Mouse (Mus musculus) c-Kit-negative CD71-positive TER-119-positive erythroid progenitor cells, embryonic 14.5 days (primary cell): ENCODE data around the gene Mrps27.
A peak's percentile ranks its signal among the peaks of the same experiment; 100 is the strongest.

Experiments
- DNase-seq: peaks from one replicate; pipeline ENCODE4 v3.0.0-alpha.2; 2013; ENCODE audit warnings: low read depth, low spot score

Gene Mrps27

DNA sequence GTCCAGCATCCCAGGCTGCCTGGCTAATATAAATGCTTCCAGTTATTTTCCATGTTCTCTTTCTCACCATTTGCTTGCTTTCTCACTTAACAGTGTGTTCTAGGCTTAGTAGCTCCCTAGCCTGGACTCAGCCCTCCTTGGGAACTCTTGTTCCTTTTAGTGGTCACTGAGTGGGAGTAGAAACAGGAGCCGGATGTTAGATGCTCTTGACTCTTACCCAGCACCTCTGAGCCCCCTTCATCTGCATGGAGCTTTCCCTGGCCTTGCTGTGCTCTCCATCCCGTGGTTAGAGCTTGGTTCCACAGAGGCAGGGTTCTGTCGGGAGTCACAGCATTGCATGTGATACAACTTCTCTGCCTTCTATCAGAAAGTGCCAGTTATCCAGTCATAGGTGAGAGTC is 7.0 kb downstream of the Mrps27 start:
- DNase-seq = no peak

DNA sequence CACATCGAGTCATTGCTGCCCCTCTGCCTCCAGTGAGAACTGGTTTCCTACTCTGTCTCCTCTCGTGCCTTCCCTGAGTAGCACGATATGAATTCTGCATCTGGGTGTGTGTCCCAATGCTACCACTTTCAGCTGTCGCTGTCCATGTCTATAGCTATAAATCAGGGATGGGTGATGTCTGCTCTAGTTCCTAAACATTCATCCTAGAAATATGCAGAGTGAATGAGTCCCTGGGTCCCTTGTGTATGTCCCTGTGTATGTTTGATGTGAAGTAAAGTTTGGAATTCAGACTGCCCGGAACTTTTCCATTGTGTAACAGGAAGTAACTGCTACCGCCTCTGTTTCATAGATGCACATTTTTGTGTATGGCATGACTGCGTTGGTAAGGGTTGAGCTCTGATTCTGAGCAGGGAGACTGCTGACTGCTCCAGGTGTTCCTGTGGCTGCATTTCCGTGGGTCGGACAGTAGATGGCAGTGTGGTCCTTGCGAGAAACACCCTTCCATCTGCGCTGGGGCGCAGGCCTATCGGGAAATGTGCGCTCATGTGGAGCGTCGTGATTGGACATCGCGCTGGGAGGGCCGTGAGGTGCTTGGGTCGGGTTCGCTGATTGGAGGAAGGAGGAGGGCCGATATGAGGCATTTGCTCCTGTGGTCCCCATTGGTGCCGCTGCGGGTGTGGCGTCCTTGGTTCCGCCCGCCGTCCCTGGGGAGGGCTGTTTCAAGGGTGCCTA is 8.3 kb downstream of the Mrps27 start:
- DNase-seq = peak; percentile 89

DNA sequence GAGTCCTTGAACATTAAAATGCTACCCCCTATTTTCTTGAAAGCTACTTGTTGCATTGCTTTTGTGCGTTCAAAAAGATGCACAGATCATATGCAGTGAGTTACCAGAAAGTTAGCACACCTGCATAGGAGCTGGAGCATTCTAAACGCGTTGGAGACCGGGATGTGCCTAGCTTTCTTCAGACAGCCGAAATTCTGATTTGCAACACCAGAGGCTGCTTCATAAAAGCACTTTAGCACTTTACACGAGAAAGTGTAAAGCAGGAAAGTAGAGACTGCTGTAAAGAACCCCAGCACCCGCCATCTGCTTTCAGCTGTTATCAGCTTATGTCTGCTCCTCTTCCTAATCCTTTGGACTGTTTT is 8.9 kb downstream of the Mrps27 start:
- DNase-seq = no peak

- DNase-seq = no peak
Observed at GRCm38 (mm10) chr13:99355072-99355471, 10.5 kb downstream of the Mrps27 start.

DNA sequence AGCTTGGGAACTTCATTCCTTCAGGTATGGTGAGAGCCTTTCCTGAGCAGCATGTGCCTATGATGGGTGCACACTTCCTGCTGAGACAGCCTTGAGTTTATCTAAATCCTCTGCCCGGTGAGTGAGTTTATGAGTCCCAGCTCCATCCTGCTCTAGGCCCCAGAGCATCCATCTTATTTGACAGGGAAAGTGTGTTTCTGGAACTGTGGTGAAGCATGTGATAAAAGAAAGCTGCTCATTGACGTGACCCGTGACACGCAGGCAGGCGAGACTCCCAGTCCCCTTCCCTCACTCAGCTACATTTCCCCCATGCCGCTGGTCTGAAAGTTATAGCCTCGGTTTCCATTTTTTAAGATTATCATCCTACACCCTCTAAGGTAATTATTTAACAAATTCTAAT is 11.3 kb downstream of the Mrps27 start:
- DNase-seq = no peak

GRCm38 (mm10) chr13:99356428-99357265 is 12.1 kb downstream of the Mrps27 start:
- no peak for DNase-seq

DNA sequence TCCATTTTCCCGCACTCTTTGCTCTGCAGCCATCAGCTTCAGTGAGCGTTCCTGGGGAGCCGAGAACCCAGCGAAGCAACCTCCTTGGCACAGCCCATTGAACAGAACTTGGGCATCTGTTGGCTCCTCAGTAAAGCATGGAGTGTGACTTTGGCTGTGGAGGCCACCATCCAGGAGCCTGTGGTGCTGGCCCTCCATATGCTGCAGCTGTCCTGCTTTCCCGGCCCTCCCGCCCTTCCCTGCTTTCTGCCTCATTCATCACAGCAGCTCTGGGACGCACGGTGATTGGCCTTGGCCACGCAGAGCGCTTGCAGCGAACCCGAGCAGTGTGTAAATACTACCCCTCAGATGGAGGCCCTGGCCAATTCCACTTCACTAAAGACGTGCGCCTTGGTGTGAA is 14.3 kb downstream of the Mrps27 start:
- DNase-seq = no peak

- DNase-seq = no peak
Observed at GRCm38 (mm10) chr13:99363866-99364265, 19.3 kb downstream of the Mrps27 start.

DNA sequence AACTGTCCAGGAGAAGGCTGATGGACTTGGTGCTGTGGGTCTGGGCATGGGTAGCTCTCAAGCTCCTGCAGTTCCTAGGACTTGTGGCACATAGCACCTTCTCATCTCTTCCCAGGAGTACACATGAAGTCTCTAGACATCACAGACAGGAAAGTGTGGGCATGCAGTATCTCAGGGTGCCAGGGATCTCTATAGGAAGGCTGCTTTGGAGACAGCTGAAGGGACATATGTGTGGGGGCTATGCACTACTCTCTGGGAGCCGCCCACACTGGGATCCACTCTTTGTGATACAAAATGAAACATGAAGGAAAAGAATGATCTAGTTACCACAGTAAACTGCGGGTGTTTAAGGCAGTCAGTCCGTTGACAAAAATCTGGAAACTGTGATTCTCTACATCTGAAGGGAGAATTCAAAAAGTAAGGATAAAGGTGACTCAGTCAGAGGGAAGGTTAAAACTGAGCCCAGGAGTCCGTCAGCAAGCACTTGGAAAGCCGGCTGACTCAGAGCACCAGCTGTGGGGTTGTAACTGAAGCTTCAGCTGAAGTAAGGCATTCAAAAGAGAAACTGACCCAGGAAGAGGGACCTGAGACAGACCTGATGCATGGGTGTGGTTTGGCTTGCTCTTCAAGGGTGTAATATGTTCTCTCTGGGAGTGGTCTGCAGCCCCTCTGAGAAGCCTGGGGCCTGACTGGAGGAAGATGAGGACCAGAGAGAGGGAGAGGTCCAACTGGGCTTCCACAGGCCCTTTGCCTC is 22.0 kb downstream of the Mrps27 start:
- no peak for DNase-seq

- no peak for DNase-seq
Observed at GRCm38 (mm10) chr13:99367554-99368174, 23.1 kb downstream of the Mrps27 start.

DNA sequence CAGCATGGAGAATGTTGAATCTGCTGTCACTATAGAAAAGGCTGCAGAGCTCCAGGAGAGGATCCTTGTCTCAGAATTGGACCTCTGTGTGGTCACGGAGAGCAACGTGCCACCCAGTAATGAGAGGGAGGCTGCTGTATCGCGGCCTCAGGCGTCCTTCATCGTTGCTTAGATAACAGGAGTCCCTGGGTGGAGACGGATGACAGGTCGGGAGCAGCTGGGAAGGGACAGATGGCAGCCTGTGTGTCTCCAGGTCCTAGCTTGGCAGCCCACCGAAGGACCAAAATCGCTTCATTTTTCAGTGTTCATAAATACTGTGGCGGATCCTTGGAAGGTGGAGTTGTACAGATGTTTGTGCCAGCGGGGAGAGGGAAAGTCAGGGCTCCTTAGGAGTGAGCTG is 24.5 kb downstream of the Mrps27 start:
- no peak for DNase-seq

DNA sequence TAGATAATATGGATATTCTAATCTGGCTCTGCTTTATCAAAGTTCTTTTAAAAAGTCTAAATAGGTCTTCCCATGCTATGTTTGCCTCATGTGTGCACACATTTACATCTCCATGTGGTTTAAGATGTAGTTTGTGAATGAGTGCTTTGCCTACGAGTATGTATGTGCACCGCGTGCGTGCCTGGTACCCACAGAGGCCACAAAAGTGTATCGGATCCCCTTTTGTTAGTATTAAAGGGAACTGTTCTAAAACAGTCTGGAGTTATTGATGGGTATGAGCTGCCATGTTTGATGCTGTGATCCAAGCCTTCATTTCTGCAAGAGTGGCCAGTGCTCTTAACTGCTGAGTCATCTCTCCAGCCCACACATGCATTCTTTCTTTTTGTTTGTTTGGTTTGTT is 26.7 kb downstream of the Mrps27 start:
- no peak for DNase-seq

- DNase-seq = no peak
Observed at GRCm38 (mm10) chr13:99373684-99374083, 29.1 kb downstream of the Mrps27 start.

- no peak for DNase-seq
Observed at GRCm38 (mm10) chr13:99374191-99374590, 29.6 kb downstream of the Mrps27 start.

GRCm38 (mm10) chr13:99375550-99375949 is 31.0 kb downstream of the Mrps27 start:
- DNase-seq = peak; percentile 21

- DNase-seq = no peak
Observed at GRCm38 (mm10) chr13:99377055-99377454, 32.5 kb downstream of the Mrps27 start.

DNA sequence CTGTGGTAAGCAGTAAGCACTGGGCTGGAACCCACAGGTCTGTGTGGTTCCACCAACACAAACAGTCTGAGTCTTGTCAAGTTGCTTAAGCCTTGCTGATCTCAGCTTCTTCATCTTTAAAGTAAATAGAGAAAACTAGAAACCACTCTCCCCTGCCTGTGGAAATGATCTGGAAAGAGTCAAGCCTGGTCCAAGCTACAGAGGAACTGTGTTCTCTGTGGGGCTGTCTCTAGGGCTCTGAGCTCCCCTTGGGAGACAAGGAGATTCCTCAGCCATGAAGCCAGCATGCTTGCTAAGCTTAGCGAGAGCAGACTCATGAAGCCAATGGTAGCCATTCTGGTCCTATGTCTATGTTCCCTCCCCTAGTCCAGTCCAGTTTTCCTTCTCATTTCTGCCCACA is 33.6 kb downstream of the Mrps27 start:
- no peak for DNase-seq

- no peak for DNase-seq
Observed at GRCm38 (mm10) chr13:99382373-99382772, 37.8 kb downstream of the Mrps27 start.

DNA sequence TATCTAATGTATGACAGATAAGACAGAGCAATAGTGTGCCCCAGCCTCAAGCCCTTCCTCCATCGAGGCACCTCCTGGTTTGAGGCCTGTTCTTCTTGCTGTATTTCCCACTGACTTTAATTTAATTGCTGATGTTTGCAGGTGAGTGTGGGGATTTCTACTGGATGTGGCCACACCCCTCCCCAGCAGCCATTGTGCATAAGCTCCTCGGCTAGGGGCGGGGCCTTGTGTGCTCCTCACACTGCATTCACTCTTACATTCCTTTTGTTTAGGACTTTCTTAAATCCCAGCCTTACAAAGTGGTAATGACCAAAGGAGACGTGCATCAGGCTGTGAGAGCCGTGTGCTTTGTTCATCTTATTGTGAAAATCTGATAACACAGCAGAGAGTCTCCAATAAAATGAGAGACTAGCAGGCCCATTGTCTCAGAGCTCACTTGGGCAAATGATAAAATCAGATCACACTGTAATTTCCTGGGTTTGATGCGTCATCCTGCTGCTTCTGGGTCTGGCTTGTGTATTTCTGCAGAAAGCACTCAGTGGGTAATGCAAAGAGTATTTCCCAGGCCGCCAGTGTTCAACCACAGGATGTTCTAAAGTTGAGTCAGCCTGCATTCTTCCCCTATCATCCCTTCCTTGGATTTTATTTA is 40.1 kb downstream of the Mrps27 start:
- DNase-seq = no peak

GRCm38 (mm10) chr13:99385911-99386310 is 41.3 kb downstream of the Mrps27 start:
- no peak for DNase-seq

DNA sequence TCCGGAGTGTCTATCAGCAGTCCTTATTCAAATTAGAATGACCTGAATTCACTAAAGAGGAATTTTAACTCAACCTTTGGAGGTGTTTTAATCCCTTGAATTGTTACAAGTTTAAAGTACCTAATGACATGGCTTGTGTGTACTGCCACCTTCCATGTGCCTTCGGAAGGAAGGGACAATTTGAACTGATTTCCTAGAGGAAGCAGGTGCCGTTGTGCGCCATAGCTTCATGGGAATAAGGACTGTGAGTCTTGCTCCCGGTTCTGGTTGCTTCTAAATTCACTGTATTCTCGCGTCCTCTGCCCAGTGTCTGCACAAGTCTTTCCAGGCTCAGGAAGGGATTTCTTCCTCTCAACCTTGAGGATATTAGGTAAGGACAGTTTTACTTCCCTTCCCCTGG is 41.8 kb downstream of the Mrps27 start:
- no peak for DNase-seq
